Mouse (Mus musculus) MEL (cell line): ENCODE data around the gene Grik5. TPM values are rescaled to one million over a fixed set of nuclear protein-coding genes. Genes with fewer than 3 reads are reported as not detected.

ENCODE experiments used
- DNase-seq: peaks from one replicate; pipeline ENCODE4 v3.0.0; 2011; ENCODE audit warnings: low read depth, low spot score
- H3K27ac ChIP-seq: 2 replicates; pipeline ENCODE4 v1.5.1; 2012; ENCODE audit warnings: low read depth, mild to moderate bottlenecking, control low read depth, low read length, moderate library complexity; ENCODE audit not compliant: control insufficient read depth
- H3K27me3 ChIP-seq, 2 experiments: fragments of 150-350 bp in 1 of 2; sonication (generic) in 1 of 2; 2 replicates each; pipeline ENCODE4 v1.6.1; 2012; ENCODE audit warnings: low read length in 2 of 2, mild to moderate bottlenecking in 2 of 2, improper control_type of control experiment in 1 of 2, moderate library complexity in 1 of 2; ENCODE audit not compliant: insufficient read depth in 2 of 2, control insufficient read depth in 1 of 2
- H3K36me3 ChIP-seq, 2 experiments: 2 replicates each; pipeline ENCODE4 v1.6.1; 2012 to 2014; ENCODE audit warnings: low read length in 2 of 2, improper control_type of control experiment in 1 of 2, inconsistent platforms in 1 of 2, mild to moderate bottlenecking in 1 of 2; ENCODE audit not compliant: insufficient read depth in 2 of 2, control insufficient read depth in 1 of 2
- H3K4me1 ChIP-seq, 2 experiments: fragments of 150-350 bp in 1 of 2; sonication (generic) in 1 of 2; 2 replicates each; pipeline ENCODE4 v1.6.1; 2012; ENCODE audit warnings: low read length in 2 of 2, improper control_type of control experiment in 1 of 2, mild to moderate bottlenecking in 1 of 2; ENCODE audit not compliant: insufficient read depth in 2 of 2, control insufficient read depth in 1 of 2
- H3K4me3 ChIP-seq, 2 experiments: fragments of 150-350 bp in 1 of 2; sonication (generic) in 1 of 2; 2 replicates each; pipeline ENCODE4 v1.5.1; 2012; ENCODE audit warnings: low read depth in 2 of 2, low read length in 2 of 2, mild to moderate bottlenecking in 2 of 2, moderate library complexity in 2 of 2, control low read depth in 1 of 2, improper control_type of control experiment in 1 of 2; ENCODE audit not compliant: control insufficient read depth in 1 of 2, insufficient read depth in 1 of 2
- H3K79me2 ChIP-seq: 2 replicates; pipeline ENCODE4 v1.6.1; 2012; ENCODE audit warnings: mild to moderate bottlenecking, low read length, moderate library complexity; ENCODE audit not compliant: control insufficient read depth, poor library complexity, insufficient read depth
- H3K9ac ChIP-seq: 2 replicates; pipeline ENCODE4 v1.6.1; 2012; ENCODE audit warnings: low read depth, mild to moderate bottlenecking, control low read depth, low read length, moderate library complexity; ENCODE audit not compliant: control insufficient read depth, poor library complexity, severe bottlenecking
- H3K9me3 ChIP-seq: fragments of 150-350 bp; sonication (generic); replicated peaks from 2 replicates; pipeline ENCODE4 v1.6.1; 2012; ENCODE audit warnings: mild to moderate bottlenecking, low read length, improper control_type of control experiment, moderate library complexity; ENCODE audit not compliant: insufficient read depth
- CHD1 ChIP-seq: IDR thresholded peaks from 2 replicates; pipeline ENCODE4 v1.6.1; 2012; ENCODE audit warnings: low read depth, mild to moderate bottlenecking, inconsistent platforms, low read length, improper control_type of control experiment
- CHD2 ChIP-seq: IDR thresholded peaks from 2 replicates; pipeline ENCODE4 v1.6.1; 2011; ENCODE audit warnings: low read length, improper control_type of control experiment
- CTCF ChIP-seq, 3 experiments: IDR thresholded peaks in 2 of 3; conservative IDR thresholded peaks in 1 of 3; 2 replicates each; pipeline ENCODE4 v1.5.1; 2011 to 2012; ENCODE audit warnings: low read length in 3 of 3, low read depth in 2 of 3, mild to moderate bottlenecking in 2 of 3, improper control_type of control experiment in 1 of 3, inconsistent platforms in 1 of 3, mixed read lengths in 1 of 3, moderate library complexity in 1 of 3; ENCODE audit not compliant: control insufficient read depth in 1 of 3, insufficient read depth in 1 of 3, poor library complexity in 1 of 3, severe bottlenecking in 1 of 3
- E2F4 ChIP-seq: IDR thresholded peaks from 2 replicates; pipeline ENCODE4 v1.6.1; 2011; ENCODE audit warnings: low read depth, low read length, improper control_type of control experiment, borderline replicate concordance
- ELF1 ChIP-seq: IDR thresholded peaks from 2 replicates; pipeline ENCODE4 v1.6.1; 2014; ENCODE audit warnings: low read depth, mild to moderate bottlenecking, inconsistent platforms, low read length, improper control_type of control experiment, moderate library complexity
- EP300 ChIP-seq, 2 experiments: IDR thresholded peaks; 2 replicates each; pipeline ENCODE4 v1.6.1; 2011; ENCODE audit warnings: improper control_type of control experiment in 2 of 2, low read length in 2 of 2, low read depth in 1 of 2, mild to moderate bottlenecking in 1 of 2
- ETS1 ChIP-seq: IDR thresholded peaks from 2 replicates; pipeline ENCODE4 v1.6.1; 2012; ENCODE audit warnings: low read depth, mild to moderate bottlenecking, inconsistent platforms, low read length, improper control_type of control experiment, moderate library complexity
- GABPA ChIP-seq: IDR thresholded peaks from 2 replicates; pipeline ENCODE4 v1.6.1; 2012; ENCODE audit warnings: low read depth, mild to moderate bottlenecking, inconsistent platforms, low read length, improper control_type of control experiment, moderate library complexity
- GATA1 ChIP-seq: IDR thresholded peaks from 2 replicates; pipeline ENCODE4 v1.6.1; 2011; ENCODE audit warnings: low read depth, low read length, improper control_type of control experiment
- HCFC1 ChIP-seq: IDR thresholded peaks from 2 replicates; pipeline ENCODE4 v1.6.1; 2012; ENCODE audit warnings: low read depth, mild to moderate bottlenecking, inconsistent platforms, low read length, improper control_type of control experiment, moderate library complexity
- JUND ChIP-seq: IDR thresholded peaks from 2 replicates; pipeline ENCODE4 v1.6.1; 2011; ENCODE audit warnings: low read depth, mild to moderate bottlenecking, improper control_type of control experiment, low read length
- KAT2A ChIP-seq: conservative IDR thresholded peaks from 2 replicates; pipeline ENCODE4 v1.6.1; 2012; ENCODE audit warnings: low read depth, low read length, improper control_type of control experiment, inconsistent platforms
- MAFK ChIP-seq: IDR thresholded peaks from 2 replicates; pipeline ENCODE4 v1.6.1; 2011; ENCODE audit warnings: low read depth, mild to moderate bottlenecking, low read length, improper control_type of control experiment, borderline replicate concordance
- MAX ChIP-seq: IDR thresholded peaks from 2 replicates; pipeline ENCODE4 v1.6.1; 2011; ENCODE audit warnings: low read length, improper control_type of control experiment
- MAZ ChIP-seq: IDR thresholded peaks from 2 replicates; pipeline ENCODE4 v1.6.1; 2012; ENCODE audit warnings: low read depth, mild to moderate bottlenecking, inconsistent platforms, low read length, improper control_type of control experiment
- MEF2A ChIP-seq: IDR thresholded peaks from 2 replicates; pipeline ENCODE4 v1.6.1; 2014; ENCODE audit warnings: low read depth, mild to moderate bottlenecking, inconsistent platforms, low read length, improper control_type of control experiment; ENCODE audit not compliant: poor library complexity, insufficient replicate concordance, severe bottlenecking; ENCODE audit errors: extremely low read depth
- MXI1 ChIP-seq: IDR thresholded peaks from 2 replicates; pipeline ENCODE4 v1.6.1; 2011; ENCODE audit warnings: mild to moderate bottlenecking, low read depth, low read length, improper control_type of control experiment
- MYB ChIP-seq: IDR thresholded peaks from 2 replicates; pipeline ENCODE4 v1.6.1; 2011; ENCODE audit warnings: mild to moderate bottlenecking, low read depth, low read length, improper control_type of control experiment
- MYC ChIP-seq: IDR thresholded peaks from 2 replicates; pipeline ENCODE4 v1.6.1; 2011; ENCODE audit warnings: low read depth, mild to moderate bottlenecking, low read length, improper control_type of control experiment, moderate library complexity
- NELFE ChIP-seq: IDR thresholded peaks from 2 replicates; pipeline ENCODE4 v1.6.1; 2011; ENCODE audit warnings: low read depth, low read length, improper control_type of control experiment
- NRF1 ChIP-seq: IDR thresholded peaks from 2 replicates; pipeline ENCODE4 v1.6.1; 2014; ENCODE audit warnings: low read depth, mild to moderate bottlenecking, inconsistent platforms, low read length, improper control_type of control experiment, moderate library complexity; ENCODE audit not compliant: poor library complexity, insufficient read depth, severe bottlenecking
- POLR2A ChIP-seq, 2 experiments: IDR thresholded peaks; 2 replicates each; pipeline ENCODE4 v1.6.1; 2011 to 2012; ENCODE audit warnings: low read length in 2 of 2, mild to moderate bottlenecking in 2 of 2, control low read depth in 1 of 2, improper control_type of control experiment in 1 of 2, low read depth in 1 of 2, moderate library complexity in 1 of 2; ENCODE audit not compliant: control insufficient read depth in 1 of 2, insufficient read depth in 1 of 2, poor library complexity in 1 of 2
- POLR2AphosphoS2 ChIP-seq: IDR thresholded peaks from 2 replicates; pipeline ENCODE4 v1.6.1; 2011; ENCODE audit warnings: low read length, improper control_type of control experiment
- POLR2AphosphoS5 ChIP-seq: IDR thresholded peaks from 2 replicates; pipeline ENCODE4 v1.6.1; 2012; ENCODE audit warnings: low read depth, borderline replicate concordance, mild to moderate bottlenecking, inconsistent platforms, low read length, moderate library complexity, mixed read lengths
- RAD21 ChIP-seq: IDR thresholded peaks from 2 replicates; pipeline ENCODE4 v1.6.1; 2011; ENCODE audit warnings: mild to moderate bottlenecking, low read depth, low read length, improper control_type of control experiment
- RCOR1 ChIP-seq: IDR thresholded peaks from 2 replicates; pipeline ENCODE4 v1.6.1; 2012; ENCODE audit warnings: low read depth, mild to moderate bottlenecking, inconsistent platforms, low read length, improper control_type of control experiment
- SIN3A ChIP-seq: IDR thresholded peaks from 2 replicates; pipeline ENCODE4 v1.6.1; 2012; ENCODE audit warnings: low read length, improper control_type of control experiment, inconsistent platforms
- SMC3 ChIP-seq: IDR thresholded peaks from 2 replicates; pipeline ENCODE4 v1.6.1; 2011; ENCODE audit warnings: low read depth, low read length, improper control_type of control experiment
- TAL1 ChIP-seq: IDR thresholded peaks from 2 replicates; pipeline ENCODE4 v1.6.1; 2012; ENCODE audit warnings: mild to moderate bottlenecking, inconsistent platforms, low read length, moderate library complexity, mixed read lengths
- TCF12 ChIP-seq: IDR thresholded peaks from 2 replicates; pipeline ENCODE4 v1.6.1; 2014; ENCODE audit warnings: low read depth, mild to moderate bottlenecking, inconsistent platforms, low read length, improper control_type of control experiment, moderate library complexity
- UBTF ChIP-seq: IDR thresholded peaks from 2 replicates; pipeline ENCODE4 v1.6.1; 2012; ENCODE audit warnings: low read depth, mild to moderate bottlenecking, inconsistent platforms, low read length, improper control_type of control experiment, moderate library complexity, borderline replicate concordance; ENCODE audit not compliant: insufficient read depth
- USF1 ChIP-seq: IDR thresholded peaks from 2 replicates; pipeline ENCODE4 v1.6.1; 2014; ENCODE audit warnings: low read depth, mild to moderate bottlenecking, inconsistent platforms, low read length, improper control_type of control experiment, moderate library complexity
- USF2 ChIP-seq, 2 experiments: IDR thresholded peaks; 2 replicates each; pipeline ENCODE4 v1.6.1; 2011 to 2012; ENCODE audit warnings: improper control_type of control experiment in 2 of 2, low read length in 2 of 2, borderline replicate concordance in 1 of 2, inconsistent platforms in 1 of 2, low read depth in 1 of 2, mild to moderate bottlenecking in 1 of 2; ENCODE audit not compliant: insufficient read depth in 1 of 2
- ZC3H11A ChIP-seq: IDR thresholded peaks from 2 replicates; pipeline ENCODE4 v1.6.1; 2012; ENCODE audit warnings: low read depth, mild to moderate bottlenecking, inconsistent platforms, low read length, improper control_type of control experiment
- ZKSCAN1 ChIP-seq: IDR thresholded peaks from 2 replicates; pipeline ENCODE4 v1.6.1; 2012; ENCODE audit warnings: low read depth, mild to moderate bottlenecking, inconsistent platforms, low read length, improper control_type of control experiment, moderate library complexity
- ZMIZ1 ChIP-seq: IDR thresholded peaks from 2 replicates; pipeline ENCODE4 v1.6.1; 2012; ENCODE audit warnings: low read depth, mild to moderate bottlenecking, inconsistent platforms, low read length, improper control_type of control experiment, moderate library complexity
- ZNF384 ChIP-seq: IDR thresholded peaks from 2 replicates; pipeline ENCODE4 v1.6.1; 2012; ENCODE audit warnings: low read depth, mild to moderate bottlenecking, inconsistent platforms, low read length, improper control_type of control experiment
- polyA plus RNA-seq, 2 experiments: library from polyadenylated mRNA; stranded (reverse) in 1 of 2; unstranded in 1 of 2; fragments of >175 nt in 1 of 2; fragments of >200 nt in 1 of 2; gene quantifications; 2 replicates each; pipeline versions ENCODE4 v1.2.1 to v1.2.4; 2012; ENCODE audit warnings: low replicate concordance in 2 of 2, low read depth in 1 of 2; ENCODE audit not compliant: insufficient read length in 2 of 2, insufficient read depth in 1 of 2, missing spikeins in 1 of 2
- total RNA-seq: library from RNA; depleted of rRNA; stranded (reverse); fragments of 300-350 nt; gene quantifications from 2 replicates; pipeline ENCODE4 v1.2.3, GENCODE M21; 2012

Gene Grik5
- total and polyA plus RNA-seq, 3 experiments = 3.5 to 22.0 TPM; not detected in 1

- Histone ChIP-seq H3K79me2 (no peaks in the 10 kb centered on the region), H3K4me3 (no peak overlapping the region)
- DNase-seq = peak; percentile 80
- TF ChIP-seq ELF1 (no peak), KAT2A (no peak), E2F4 (no peak), NELFE (no peak), MXI1 (no peak), JUND (no peak), POLR2A (IDR thresholded peaks at IDR 0.05; ENCODE audit: control insufficient read depth in 1 of 2, insufficient read depth in 1 of 2, low read depth in 1 of 2, low read length in 2 of 2, poor library complexity in 1 of 2) (no peak), GATA1 (no peak), ZC3H11A (peak; percentile 73), MEF2A (no peak), MYC (no peak), CHD1 (no peak), USF2 (IDR thresholded peaks at IDR 0.05; ENCODE audit: borderline replicate concordance in 1 of 2, insufficient read depth in 1 of 2, low read depth in 1 of 2, low read length in 2 of 2) (no peak), POLR2AphosphoS5 (no peak), MAX (no peak), GABPA (no peak), POLR2AphosphoS2 (no peak), USF1 (no peak), ETS1 (no peak), UBTF (no peak), NRF1 (no peak), ZMIZ1 (no peak), RCOR1 (no peak), CHD2 (no peak), TAL1 (no peak), SMC3 (peak; percentile 89), MAZ (peak; percentile 32; the same call in 1 of the 2 replicates), TCF12 (no peak), EP300 (IDR thresholded peaks at IDR 0.05; ENCODE audit: low read depth in 1 of 2, low read length in 2 of 2) (no peak), CTCF (IDR thresholded peaks at IDR 0.05 in 2 of 3, conservative IDR thresholded peaks at IDR 0.05 in 1 of 3; ENCODE audit: control insufficient read depth in 1 of 3, insufficient read depth in 1 of 3, low read depth in 2 of 3, low read length in 3 of 3, poor library complexity in 1 of 3, severe bottlenecking in 1 of 3) (peak; percentile 71 to 94 (median 87)), SIN3A (no peak), ZKSCAN1 (no peak), MYB (no peak), ZNF384 (no peak), RAD21 (peak; percentile 74), MAFK (no peak), HCFC1 (no peak)
These were observed 107.1 kb downstream of the Grik5 start for GRCm38 (mm10) chr7:24964897-24965535.

More at GRCm38 (mm10) chr7:24964897-24965535, 107.1 kb downstream of the Grik5 start:
- Histone ChIP-seq H3K4me1 (no peaks in the 10 kb centered on the region), H3K27ac (no peak overlapping the region), H3K9ac (no peak overlapping the region), H3K27me3 (no peaks in the 10 kb centered on the region), H3K36me3 (no peaks in the 10 kb centered on the region), H3K9me3 (no peaks in the 10 kb centered on the region)
